Mouse (Mus musculus) liver, embryonic 14.5 days (tissue): Measurements from ENCODE around the gene Agap1.
A peak's percentile ranks its signal among the peaks of the same experiment; 100 is the strongest.

Source experiments
- CTCF ChIP-seq: IDR thresholded peaks from 2 replicates; pipeline ENCODE4 v1.5.1; 2016; ENCODE audit warnings: antibody characterized with exemption, low read depth, control low read depth
- EP300 ChIP-seq: IDR thresholded peaks from 2 replicates; pipeline ENCODE4 v1.6.1; 2016; ENCODE audit warnings: antibody characterized with exemption, low read depth

DNA sequence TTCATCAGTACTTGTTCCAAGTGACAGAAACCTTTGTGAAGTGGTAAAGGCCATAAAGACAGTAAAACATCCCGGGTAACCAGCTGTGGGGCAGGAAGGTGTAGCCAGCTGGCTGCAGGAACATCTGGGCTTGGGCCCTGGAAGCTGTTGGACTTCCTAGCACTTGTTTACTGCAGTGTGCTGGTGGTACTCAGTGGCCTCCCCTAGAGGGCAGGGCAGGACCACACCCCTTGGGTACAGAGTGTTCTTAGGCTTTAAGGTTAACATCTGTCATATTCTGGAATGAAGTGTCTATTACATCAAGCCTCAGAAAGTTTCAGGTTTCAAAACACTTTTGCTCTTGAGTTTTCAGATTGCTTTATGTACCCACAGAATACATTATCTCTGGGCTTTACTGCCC, 376.5 kb downstream of the Agap1 start:
- no peak for TF ChIP-seq EP300
- TF ChIP-seq CTCF, result 0 out of 2 replicates have a peak, but pooled peaks have one; percentile 26
